Comparison of ENCODE assay signal across 22 mouse cellular contexts in the genomic region with DNA sequence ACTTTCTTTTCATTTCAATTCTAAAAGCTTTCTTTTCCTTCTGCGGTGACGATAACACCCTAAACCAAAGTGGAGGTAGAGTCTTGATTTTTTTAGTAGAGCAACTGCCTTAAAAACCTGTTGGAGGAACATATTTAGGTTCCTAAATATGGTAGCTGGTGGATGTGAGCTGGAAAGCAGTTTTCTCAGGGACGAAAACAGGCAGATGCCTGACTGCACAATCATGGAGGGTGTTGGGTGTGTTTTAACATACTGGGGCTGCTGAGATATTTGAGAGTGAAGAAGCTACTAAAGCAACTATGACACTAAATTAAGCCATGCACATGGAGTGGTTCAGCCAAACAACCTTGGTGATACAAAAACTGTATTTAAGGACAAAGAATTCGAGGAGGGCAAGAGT.
"Had no signal": no experiment of that assay in that cellular context is flagged by ENCODE, and none has a peak within 500 bp of the region (broad histone marks: within the 10 kb centered on the region; RNA-seq: fewer than 3 reads in every experiment).

No protein-coding gene starts in this region.

- DNase-seq: cerebellum, adult 2 months; cerebellum, adult 8-10 months; cerebellum, adult 9-10 months; cerebellum, adult 9-11 months; cerebellum, postnatal 10 days; cerebellum, postnatal 14 days; cerebellum, postnatal 25 days; cerebellum, postnatal 36 days; embryo, embryonic 11 days; forebrain, postnatal 0 days; gastrocnemius, adult 2 months; gastrocnemius, postnatal 10 days; gastrocnemius, postnatal 14 days; gastrocnemius, postnatal 25 days; gastrocnemius, postnatal 36 days; heart, adult 11 months; heart, adult 18-20 months; heart, adult 2 months had no signal

- ATAC-seq: forebrain, embryonic 13.5 days; forebrain, embryonic 14.5 days; forebrain, embryonic 15.5 days; forebrain, embryonic 16.5 days; forebrain, postnatal 0 days had no signal
